Mouse (Mus musculus) activated CD4-positive, CD25-positive, alpha-beta regulatory T cell (primary cell): ENCODE measurements around the gene Zdhhc3. TPM values are rescaled to one million over a fixed set of nuclear protein-coding genes. Genes with fewer than 3 reads are reported as not detected.

Experiments
- polyA plus RNA-seq, 2 experiments: library from polyadenylated mRNA; unstranded; fragments of 100-300 nt; shearing (Covaris generic); gene quantifications; one replicate each; pipeline ENCODE4 v1.2.1; 2017

The Zdhhc3 gene
- 10 to 100 TPM; 70.4 to 72.8 TPM for polyA plus RNA-seq

DNA sequence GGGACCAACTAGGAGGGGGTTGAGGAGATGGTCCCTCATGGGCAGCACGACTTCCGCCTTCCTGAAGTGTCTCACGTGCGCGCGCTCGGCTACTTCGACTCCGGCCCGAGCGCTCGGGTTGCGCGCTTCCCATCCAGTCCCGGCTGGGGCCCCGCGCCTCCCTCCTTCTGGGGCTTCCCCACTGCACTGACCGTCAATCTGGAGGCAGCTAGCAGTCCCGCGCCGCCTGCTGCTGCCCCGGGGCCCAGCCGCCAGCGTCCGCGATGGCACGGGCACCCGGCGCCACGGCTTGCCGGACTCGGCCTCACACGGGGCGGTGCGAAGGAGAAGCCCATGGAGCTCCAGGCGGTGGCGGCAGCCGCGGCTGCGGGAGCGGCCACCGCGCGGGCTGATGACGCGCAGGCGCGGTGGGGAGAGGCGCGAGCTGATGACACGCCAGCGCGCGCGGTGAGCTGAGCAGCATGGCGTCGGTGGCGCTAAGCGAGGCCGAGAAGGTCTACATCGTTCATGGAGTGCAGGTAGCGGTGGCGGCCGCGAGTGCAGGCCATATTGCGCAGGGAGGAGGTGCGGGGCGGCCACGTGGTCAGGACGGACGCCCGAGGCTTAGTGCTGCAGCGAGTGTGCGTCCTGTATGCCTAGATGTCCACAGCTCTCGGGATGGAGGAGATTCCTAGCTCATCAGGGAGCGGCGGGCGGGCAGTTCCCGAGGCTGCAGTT is at the start of gene Zdhhc3, which contains the start of gene Exosc7:
Zdhhc3 (minus strand) TSS at position 401 of the 717 bp plus-strand sequence.
Exosc7 (plus strand) TSS at position 411 of the 717 bp plus-strand sequence.

DNA sequence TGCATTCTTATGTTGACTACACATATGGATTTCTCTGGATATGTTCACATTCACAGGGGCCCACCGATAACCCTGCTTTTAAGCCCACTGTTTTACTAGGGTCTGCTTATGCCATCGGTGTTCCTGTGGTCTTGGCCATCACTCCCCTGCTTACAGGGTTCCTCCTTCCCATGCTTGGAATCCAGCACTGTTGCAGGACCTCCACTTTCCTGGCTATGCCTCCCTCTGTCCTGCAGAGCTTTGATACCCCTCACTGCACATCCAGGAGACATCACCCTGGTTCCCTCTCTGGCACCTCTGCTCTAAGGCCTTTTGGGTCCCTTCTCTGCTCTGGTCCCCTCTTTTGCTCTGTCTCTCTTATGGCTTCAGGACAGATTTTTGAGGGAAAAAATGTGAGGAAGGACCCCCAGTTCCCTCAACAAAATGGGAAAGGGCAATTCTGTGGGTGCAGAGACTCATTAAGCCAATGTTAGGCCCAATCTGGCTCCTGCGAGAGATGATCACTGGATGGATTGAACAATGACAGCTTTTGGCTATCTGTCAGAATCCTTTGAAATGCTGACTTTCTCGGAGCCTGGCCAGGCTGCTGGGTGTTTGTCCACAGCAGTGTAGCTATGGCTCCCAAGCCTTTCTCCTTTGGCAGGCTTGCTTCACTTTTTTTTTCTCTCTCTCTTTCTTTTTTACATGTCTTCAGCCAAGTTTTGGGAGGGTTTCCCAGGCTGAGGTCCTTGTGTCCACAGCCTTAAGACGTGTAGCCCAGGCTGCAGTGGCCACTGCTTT is 37.4 kb upstream of the Zdhhc3 start, which contains the start of gene Clec3b:
Clec3b (plus strand) TSS at position 706 of the 780 bp plus-strand sequence.

DNA sequence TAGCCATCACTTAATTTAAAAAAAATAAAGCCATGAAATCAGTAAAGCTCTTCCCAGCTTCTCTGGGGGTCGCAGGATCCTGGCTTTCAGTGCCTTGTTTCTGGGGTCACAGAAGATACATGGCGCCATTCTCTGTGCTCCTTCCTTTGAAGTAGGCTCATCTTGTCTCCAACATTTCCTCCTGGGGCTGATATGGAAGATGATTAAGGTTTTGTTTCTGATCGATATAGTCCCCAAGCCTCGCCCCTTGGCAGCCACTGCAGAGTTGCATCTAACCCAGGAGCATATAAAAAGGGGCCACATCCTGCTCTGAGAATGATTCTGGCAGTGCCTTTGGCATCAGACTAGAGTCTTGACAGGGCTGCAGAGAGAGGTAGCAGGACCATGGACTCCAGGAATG is 78.6 kb downstream of the Zdhhc3 start, which contains the start of gene Tgm4:
Tgm4 (plus strand) TSS at position 301 of the 400 bp plus-strand sequence.

DNA sequence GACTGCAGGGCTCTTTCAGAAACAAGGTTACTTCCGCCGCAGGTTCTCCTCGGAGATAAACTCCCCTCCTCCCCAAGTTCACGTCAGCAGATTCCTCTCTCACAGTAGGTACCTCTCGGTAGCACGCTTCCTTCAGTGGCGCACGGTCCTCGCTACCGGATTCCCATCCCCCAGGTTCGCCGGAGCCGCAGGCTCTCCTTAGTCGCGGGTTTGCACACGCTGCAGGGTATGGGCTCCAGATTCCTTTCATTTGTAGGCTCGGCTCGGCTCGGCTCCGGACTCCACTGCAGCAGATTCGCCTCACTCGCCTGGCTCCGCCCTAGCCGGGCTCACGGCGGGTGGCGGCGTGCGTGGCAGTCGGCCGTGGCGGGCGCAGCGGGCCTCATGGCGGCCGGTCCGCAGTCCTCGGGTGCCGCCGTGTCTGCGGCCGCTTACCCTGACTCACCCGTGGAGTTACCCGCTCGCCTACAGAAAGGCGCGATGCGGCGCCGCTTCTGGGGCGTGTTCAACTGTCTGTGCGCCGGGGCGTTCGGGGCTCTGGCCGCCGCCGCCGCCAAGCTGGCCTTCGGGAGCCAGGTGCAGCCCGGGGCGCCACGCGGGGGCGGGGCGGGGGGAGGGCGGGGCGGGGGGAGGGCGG is 91.9 kb downstream of the Zdhhc3 start, which contains the start of gene Tmem42:
Tmem42 (plus strand) TSS at position 332 of the 637 bp plus-strand sequence.

Other genes with a start within 250 kb of the Zdhhc3 start
- gene Zfp445, start 247.2 kb downstream of the Zdhhc3 start, polyA plus RNA-seq: 10 to 100 TPM; 40.2 to 48.0 TPM
- gene Zkscan7, start 227.5 kb downstream of the Zdhhc3 start, polyA plus RNA-seq: 1 to 10 TPM; 4.0 to 8.6 TPM
- not detected for gene Zfp105, start 190.1 kb downstream of the Zdhhc3 start, polyA plus RNA-seq
- gene 1110059G10Rik, start 162.2 kb downstream of the Zdhhc3 start, polyA plus RNA-seq: 10 to 100 TPM; 34.4 to 40.3 TPM
- gene Kif15, start 162.2 kb downstream of the Zdhhc3 start, polyA plus RNA-seq: 10 to 100 TPM in 1 of 2 experiments, 1 to 10 TPM in 1; 9.7 to 10.7 TPM
- 10 to 100 TPM; 27.7 to 34.7 TPM for gene Tmem42, start 91.9 kb downstream of the Zdhhc3 start, polyA plus RNA-seq
- gene Tgm4, start 78.5 kb downstream of the Zdhhc3 start, polyA plus RNA-seq: 1 to 10 TPM in 1 of 2 experiments, under 1 TPM in 1; 0.29 to 1.2 TPM
- 10 to 100 TPM; 71.1 to 95.8 TPM for gene Exosc7, start within 50 bp of the Zdhhc3 start, polyA plus RNA-seq
- under 1 TPM; 0.38 to 0.59 TPM for gene Clec3b, start 37.7 kb upstream of the Zdhhc3 start, polyA plus RNA-seq
- gene Cdcp1, start 102.8 kb upstream of the Zdhhc3 start, polyA plus RNA-seq: 1 to 10 TPM in 1 of 2 experiments, under 1 TPM in 1; 0.52 to 2.6 TPM
- 10 to 100 TPM; 20.0 to 23.2 TPM for gene Tmem158, start 147.6 kb upstream of the Zdhhc3 start, polyA plus RNA-seq